ENCODE assay signal across 8 mouse cellular contexts in genomic region chr4:41660851-41661430, GRCm38 (mm10). TPM values are rescaled to one million over a fixed set of nuclear protein-coding genes. Genes with fewer than 3 reads are reported as not detected.
DNase-seq lines count a peak whose midpoint lies in the region; ATAC-seq lines count a peak whose summit lies in the region.
"Had no signal": no experiment of that assay in that cellular context is flagged by ENCODE, and none has a peak within 500 bp of the region (broad histone marks: within the 10 kb centered on the region; RNA-seq: fewer than 3 reads in every experiment).

No protein-coding gene starts in this region.

- ATAC-seq in hindbrain, embryonic 14.5 days (ENCODE audit: low FRiP score), result no peak
- peak; percentile 16; the same call in 1 of the 2 replicates for ATAC-seq in liver, embryonic 11.5 days (replicated peaks; ENCODE audit: low FRiP score)

- no peak overlapping the region for H3K4me3 ChIP-seq in hindbrain, embryonic 14.5 days (replicated peaks; ENCODE audit: low read length)
- no peak overlapping the region for H3K4me3 ChIP-seq in liver, embryonic 11.5 days (ENCODE audit: low read depth, low read length)
- H3K4me3 ChIP-seq: hindbrain, embryonic 15.5 days had no signal

- no peaks in the 10 kb centered on the region for H3K27me3 ChIP-seq in hindbrain, embryonic 14.5 days (ENCODE audit: control insufficient read depth, insufficient read depth, low read length)
- peaks cover 10% of the 10 kb centered on the region for H3K27me3 ChIP-seq in liver, embryonic 11.5 days (replicated peaks; ENCODE audit: control insufficient read depth, insufficient read depth, low read length)
- H3K27me3 ChIP-seq: hindbrain, embryonic 15.5 days had no signal

- H3K9ac ChIP-seq in hindbrain, embryonic 14.5 days, result no peak overlapping the region
- H3K9ac ChIP-seq in liver, embryonic 11.5 days (ENCODE audit: low read depth, low read length), result no peak overlapping the region
- H3K9ac ChIP-seq: hindbrain, embryonic 15.5 days had no signal

- peaks cover 36% of the 10 kb centered on the region for H3K4me1 ChIP-seq in hindbrain, embryonic 14.5 days (replicated peaks; ENCODE audit: control insufficient read depth, insufficient read depth, low read length)
- H3K4me1 ChIP-seq in liver, embryonic 11.5 days (replicated peaks; ENCODE audit: control insufficient read depth, insufficient read depth, low read length), result peaks cover 27% of the 10 kb centered on the region

- 14% methylated on average over 11 of the region's 11 CpGs for WGBS in hindbrain, embryonic 14.5 days
- WGBS in liver, embryonic 11.5 days, result 57% methylated on average over 11 of the region's 11 CpGs

- peak; percentile 14 for DNase-seq in NIH3T3 (ENCODE audit: low read depth)
- DNase-seq in embryo, embryonic 10 days (ENCODE audit: low spot score), result peak; percentile 86
- peak; percentile 56 for DNase-seq in hindbrain, embryonic 14.5 days (ENCODE audit: low spot score)
- DNase-seq in liver, embryonic 11.5 days (ENCODE audit: low spot score), result no peak
- no peak for DNase-seq in frontal cortex, adult 2 months (ENCODE audit: extremely low spot score in 1 of 2, low spot score in 1 of 2)
- DNase-seq in right cerebral cortex, postnatal 36 days (ENCODE audit: low spot score in 2 of 2), result no peak
- DNase-seq in layer of hippocampus, postnatal 36 days, result no peak

- no peak overlapping the region for H3K4me2 ChIP-seq in hindbrain, embryonic 14.5 days (replicated peaks)
- H3K4me2 ChIP-seq in liver, embryonic 11.5 days, result 0 out of 2 replicates have a peak overlapping the region, but pooled peaks have one; percentile 15
- H3K4me2 ChIP-seq: hindbrain, embryonic 15.5 days had no signal

- peak overlapping the region; percentile 22; the same call in 1 of the 2 replicates for H3K27ac ChIP-seq in hindbrain, embryonic 14.5 days
- H3K27ac ChIP-seq in liver, embryonic 11.5 days (ENCODE audit: low read depth, low read length), result 0 out of 2 replicates have a peak overlapping the region, but pooled peaks have one; percentile 36
- H3K27ac ChIP-seq: hindbrain, embryonic 15.5 days had no signal

- peaks cover 20% of the 10 kb centered on the region; the same call in 1 of the 2 replicates for H3K36me3 ChIP-seq in hindbrain, embryonic 14.5 days (replicated peaks; ENCODE audit: control insufficient read depth, insufficient read depth)
- H3K36me3 ChIP-seq in liver, embryonic 11.5 days (ENCODE audit: control insufficient read depth, insufficient read depth, low read length), result no peaks in the 10 kb centered on the region
- H3K36me3 ChIP-seq: hindbrain, embryonic 15.5 days had no signal

- H3K9me3 ChIP-seq in hindbrain, embryonic 14.5 days (ENCODE audit: control insufficient read depth, low read length), result no peaks in the 10 kb centered on the region
- H3K9me3 ChIP-seq in liver, embryonic 11.5 days (ENCODE audit: control insufficient read depth, low read length), result no peaks in the 10 kb centered on the region
- H3K9me3 ChIP-seq: hindbrain, embryonic 15.5 days had no signal

RNA-seq across cellular contexts. Expression of gene Enho, which starts 20.8 kb away (rescaled TPM):
- 127 and 130 TPM in 2 replicates for polyA plus RNA-seq in hindbrain, embryonic 14.5 days (2014; fragmentation: Nextera tagmentation; extraction: Ambion mirVana)
- 3.7 and 3.8 TPM in 2 replicates for polyA plus RNA-seq in liver, embryonic 11.5 days (2014; fragmentation: Nextera tagmentation; extraction: Ambion mirVana)
- polyA plus RNA-seq in frontal cortex, adult 2 months (2012; rRNA removed), result 111 and 117 TPM in 2 replicates
- 10 to 100 TPM; 60.2 to 64.3 TPM for total RNA-seq in layer of hippocampus, postnatal 36 days (2021)

RNA-seq across cellular contexts. Expression of gene Cntfr, which starts 35.9 kb away (rescaled TPM):
- polyA plus RNA-seq in hindbrain, embryonic 14.5 days (2014; fragmentation: Nextera tagmentation; extraction: Ambion mirVana), result 19.2 and 21.8 TPM in 2 replicates
- polyA plus RNA-seq in liver, embryonic 11.5 days (2014; fragmentation: Nextera tagmentation; extraction: Ambion mirVana), result 5.2 and 6.0 TPM in 2 replicates
- 79.4 and 92.6 TPM in 2 replicates for polyA plus RNA-seq in frontal cortex, adult 2 months (2012; rRNA removed)
- 10 to 100 TPM; 90.8 to 97.6 TPM for total RNA-seq in layer of hippocampus, postnatal 36 days (2021)

RNA-seq across cellular contexts. Expression of gene Il11ra1, which starts 38.8 kb away (rescaled TPM):
- 39.9 and 40.6 TPM in 2 replicates for polyA plus RNA-seq in hindbrain, embryonic 14.5 days (2014; fragmentation: Nextera tagmentation; extraction: Ambion mirVana)
- 66.8 and 72.9 TPM in 2 replicates for polyA plus RNA-seq in liver, embryonic 11.5 days (2014; fragmentation: Nextera tagmentation; extraction: Ambion mirVana)
- polyA plus RNA-seq in frontal cortex, adult 2 months (2012; rRNA removed), result 37.0 and 38.1 TPM in 2 replicates
- total RNA-seq in layer of hippocampus, postnatal 36 days (2021), result 10 to 100 TPM; 37.0 to 38.0 TPM

RNA-seq across cellular contexts. Expression of gene Rpp25l, which starts 52.4 kb away (rescaled TPM):
- polyA plus RNA-seq in hindbrain, embryonic 14.5 days (2014; fragmentation: Nextera tagmentation; extraction: Ambion mirVana), result 57.5 and 60.5 TPM in 2 replicates
- 67.8 and 71.2 TPM in 2 replicates for polyA plus RNA-seq in liver, embryonic 11.5 days (2014; fragmentation: Nextera tagmentation; extraction: Ambion mirVana)
- 30.7 and 32.5 TPM in 2 replicates for polyA plus RNA-seq in frontal cortex, adult 2 months (2012; rRNA removed)
- total RNA-seq in layer of hippocampus, postnatal 36 days (2021), result 10 to 100 TPM; 30.0 to 33.1 TPM

Comparison
In these comparisons a context has a peak if more than half of its experiments do, and no peak if none do; other contexts are left out.
1. DNase-seq: peak in NIH3T3 (single experiment), embryo, embryonic 10 days (single experiment) and hindbrain, embryonic 14.5 days (single experiment); none in liver, embryonic 11.5 days (single experiment), frontal cortex, adult 2 months (0 of 2), right cerebral cortex, postnatal 36 days (0 of 2) and layer of hippocampus, postnatal 36 days (0 of 2).
2. RNA of gene Enho, which starts 20.8 kb away (polyA plus RNA-seq): 127 to 130 TPM in hindbrain, embryonic 14.5 days and 111 to 117 TPM in frontal cortex, adult 2 months; 3.7 to 3.8 TPM in liver, embryonic 11.5 days; every median in the first group is over 10 times any median in the second.